25 mouse cellular contexts compared by ENCODE assay signal in genomic region chr6:79408955-79409354, GRCm38 (mm10).
"Had no signal": no experiment of that assay in that cellular context is flagged by ENCODE, and none has a peak within 500 bp of the region (broad histone marks: within the 10 kb centered on the region; RNA-seq: fewer than 3 reads in every experiment).

No protein-coding gene starts in this region.

- H3K4me2 ChIP-seq: heart, embryonic 11.5 days; heart, embryonic 13.5 days; heart, embryonic 15.5 days; hindbrain, embryonic 13.5 days; hindbrain, embryonic 15.5 days; kidney, embryonic 15.5 days; limb, embryonic 13.5 days; limb, embryonic 15.5 days; liver, embryonic 12.5 days had no signal

- H3K4me3 ChIP-seq: heart, adult 2 months; heart, embryonic 13.5 days; heart, embryonic 15.5 days; hindbrain, embryonic 13.5 days; hindbrain, embryonic 15.5 days; kidney, embryonic 15.5 days; limb, embryonic 13.5 days; limb, embryonic 15.5 days; liver, embryonic 12.5 days had no signal

- H3K27ac ChIP-seq: heart, adult 2 months; heart, embryonic 13.5 days; heart, embryonic 15.5 days; hindbrain, embryonic 13.5 days; hindbrain, embryonic 15.5 days; hindbrain, postnatal 0 days; kidney, embryonic 15.5 days; kidney, postnatal 0 days; limb, embryonic 13.5 days; limb, embryonic 15.5 days; liver, embryonic 12.5 days had no signal

- H3K36me3 ChIP-seq: heart, embryonic 13.5 days; heart, embryonic 15.5 days; hindbrain, embryonic 13.5 days; hindbrain, embryonic 15.5 days; kidney, embryonic 15.5 days; limb, embryonic 13.5 days; limb, embryonic 15.5 days; liver, embryonic 12.5 days had no signal

- H3K27me3 ChIP-seq: heart, embryonic 13.5 days; heart, embryonic 15.5 days; hindbrain, embryonic 13.5 days; hindbrain, embryonic 15.5 days; kidney, embryonic 15.5 days; limb, embryonic 13.5 days; limb, embryonic 15.5 days; liver, embryonic 12.5 days had no signal

- H3K4me1 ChIP-seq: heart, embryonic 13.5 days; heart, embryonic 15.5 days; hindbrain, embryonic 13.5 days; hindbrain, embryonic 15.5 days; kidney, embryonic 15.5 days; limb, embryonic 13.5 days; limb, embryonic 15.5 days; liver, embryonic 12.5 days had no signal

- ATAC-seq: hindbrain, postnatal 0 days; liver, embryonic 12.5 days had no signal

- H3K9ac ChIP-seq: heart, embryonic 13.5 days; heart, embryonic 15.5 days; hindbrain, embryonic 13.5 days; hindbrain, embryonic 15.5 days; kidney, embryonic 15.5 days; limb, embryonic 13.5 days; limb, embryonic 15.5 days; liver, embryonic 12.5 days had no signal

- H3K9me3 ChIP-seq: heart, embryonic 13.5 days; heart, embryonic 15.5 days; hindbrain, embryonic 13.5 days; hindbrain, embryonic 15.5 days; kidney, embryonic 15.5 days; limb, embryonic 13.5 days; limb, embryonic 15.5 days; liver, embryonic 12.5 days had no signal

- DNase-seq: gastrocnemius, postnatal 14 days; gastrocnemius, postnatal 36 days; heart, adult 11 months; heart, adult 2 months; heart, postnatal 14 days; heart, postnatal 36 days; kidney, adult 11 months; kidney, adult 2 months; kidney, adult 9 months; kidney, postnatal 14 days; kidney, postnatal 36 days; layer of hippocampus, adult 9-11 months; layer of hippocampus, postnatal 36 days; left cerebral cortex, postnatal 4 days had no signal
